Mouse (Mus musculus) right cerebral cortex, adult 18-20 months (tissue): ENCODE data around the gene Atp9a.
A peak's percentile ranks its signal among the peaks of the same experiment; 100 is the strongest.

ENCODE experiments used
- DNase-seq: peaks from one replicate; pipeline ENCODE4 v3.0.0; 2022; ENCODE audit warnings: mixed read lengths

The Atp9a gene

DNA sequence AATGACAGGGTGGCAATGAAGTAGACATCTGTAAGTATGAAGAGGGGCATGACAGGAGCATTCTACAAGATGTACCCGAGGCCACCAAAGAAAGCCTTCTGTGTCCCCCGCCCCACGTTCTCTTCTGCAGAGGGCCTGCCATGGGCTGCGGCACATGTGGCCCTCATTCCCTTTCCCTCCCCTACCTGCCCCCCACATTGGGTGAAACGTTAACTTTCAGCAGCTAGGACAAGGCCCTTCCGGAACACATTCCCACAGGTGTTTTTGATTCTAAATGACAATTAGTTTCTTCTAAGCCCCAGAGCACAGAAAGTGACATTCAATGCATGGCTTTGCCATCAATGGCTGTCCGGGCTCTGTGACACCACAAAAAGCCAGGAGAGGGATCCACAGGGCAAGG lies 107.3 kb downstream of the Atp9a start:
- no peak for DNase-seq

DNA sequence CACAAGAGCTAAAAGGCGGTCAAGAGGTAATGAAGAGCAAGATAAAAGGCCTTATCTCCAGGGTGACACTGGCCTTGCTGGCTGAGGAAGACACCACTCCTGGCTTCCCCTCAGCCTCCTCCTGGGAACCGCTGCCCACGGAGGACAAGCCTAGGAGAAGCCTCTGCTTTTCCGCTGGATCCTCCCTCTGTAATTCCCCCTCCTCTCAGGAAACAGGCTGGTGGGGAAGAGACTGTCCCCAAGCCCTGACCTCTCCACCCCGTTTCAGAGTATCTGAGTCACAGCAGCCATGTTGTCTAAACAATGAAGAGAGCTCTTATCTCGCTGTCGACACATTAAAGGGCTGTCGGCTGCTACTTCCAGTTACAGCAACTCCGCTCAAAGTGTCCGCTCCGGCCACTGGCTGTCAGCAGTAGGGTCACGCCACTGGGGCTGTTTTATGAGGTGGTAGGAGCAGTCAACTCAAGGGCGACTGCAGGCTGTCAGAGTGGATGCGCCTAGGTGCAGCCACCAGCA lies 108.8 kb downstream of the Atp9a start:
- no peak for DNase-seq

DNA sequence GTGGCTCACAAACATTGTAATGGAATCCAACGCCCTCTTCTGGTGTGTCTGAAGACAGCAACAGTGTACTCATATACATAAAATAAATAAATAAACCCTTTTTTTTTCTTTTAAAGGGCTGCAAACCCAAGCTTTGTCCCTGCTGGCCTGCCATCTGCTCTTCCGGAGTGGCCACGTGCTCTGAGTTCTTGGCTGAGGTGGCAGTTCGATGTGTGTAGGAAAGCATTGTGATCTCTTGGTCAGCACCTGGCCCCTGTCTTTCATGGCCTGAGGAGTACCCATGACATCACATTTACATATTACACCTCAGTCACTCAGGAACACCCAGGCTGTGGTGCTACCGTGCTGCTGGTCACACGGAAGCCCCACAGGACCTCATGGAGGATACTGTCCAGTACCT lies 109.7 kb downstream of the Atp9a start:
- DNase-seq: no peak

DNA sequence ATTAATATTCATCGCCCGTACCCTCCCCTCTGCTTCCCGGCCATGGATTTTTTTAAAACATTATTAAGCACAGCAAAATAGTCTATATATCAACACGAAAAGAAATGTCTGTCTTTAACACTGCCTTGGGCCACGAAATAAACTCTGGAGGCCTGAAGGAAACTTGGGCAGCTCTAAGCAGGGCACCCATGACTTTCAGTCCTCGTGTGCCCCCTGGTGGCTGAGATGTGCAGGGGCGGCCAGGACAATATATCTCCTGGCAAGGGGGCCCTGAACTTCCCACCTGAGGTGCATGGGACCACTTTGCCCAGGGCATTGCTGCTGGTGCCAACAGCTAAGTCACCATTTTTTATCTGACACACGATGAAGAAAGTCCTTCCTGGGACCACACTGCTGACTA lies 113.4 kb downstream of the Atp9a start:
- peak; percentile 67 for DNase-seq

DNA sequence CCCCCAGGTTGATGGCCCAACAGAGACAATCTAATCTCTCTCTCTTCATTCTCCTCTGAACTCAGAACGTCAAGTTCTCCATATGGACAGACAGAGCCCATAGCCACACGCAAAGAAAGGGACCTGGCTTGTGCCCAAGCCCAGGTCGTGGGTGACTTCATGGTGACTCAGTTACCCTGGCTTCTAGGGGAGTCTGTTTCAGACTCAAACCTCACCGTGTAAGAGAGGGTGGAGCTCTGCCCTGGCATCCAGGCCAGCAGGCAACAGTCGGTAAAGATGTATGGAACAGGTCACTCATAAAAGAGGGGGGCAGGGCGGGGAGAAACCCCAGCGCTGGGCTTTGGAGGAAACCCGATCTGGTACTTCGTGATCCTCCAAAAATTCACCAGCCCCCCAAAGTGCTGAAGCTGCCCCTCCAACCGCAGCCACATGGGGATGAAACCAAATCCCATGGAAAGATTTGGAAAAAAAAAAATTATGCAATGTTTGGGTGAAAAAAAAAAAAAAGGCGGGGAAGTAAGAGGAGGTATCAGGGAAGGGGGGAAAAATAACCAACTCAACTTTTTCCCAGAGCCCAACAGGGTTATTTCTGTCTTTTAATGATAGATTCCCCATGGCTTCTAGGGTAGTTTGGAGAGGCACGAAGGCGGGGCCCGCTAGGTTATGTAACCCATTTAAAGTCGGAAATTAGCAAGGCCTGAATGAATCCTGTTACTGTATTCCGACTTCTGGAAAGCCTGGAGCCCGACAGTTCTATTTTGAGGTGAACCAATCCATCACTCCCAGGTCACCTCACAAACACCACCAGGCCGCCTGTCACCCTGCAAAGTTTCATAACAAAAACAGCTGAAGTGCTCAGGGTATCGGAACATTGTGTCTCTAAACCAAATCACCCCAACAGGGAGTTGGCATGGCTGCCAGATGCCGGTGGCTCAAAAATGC lies 114.1 kb downstream of the Atp9a start:
- DNase-seq: no peak

DNA sequence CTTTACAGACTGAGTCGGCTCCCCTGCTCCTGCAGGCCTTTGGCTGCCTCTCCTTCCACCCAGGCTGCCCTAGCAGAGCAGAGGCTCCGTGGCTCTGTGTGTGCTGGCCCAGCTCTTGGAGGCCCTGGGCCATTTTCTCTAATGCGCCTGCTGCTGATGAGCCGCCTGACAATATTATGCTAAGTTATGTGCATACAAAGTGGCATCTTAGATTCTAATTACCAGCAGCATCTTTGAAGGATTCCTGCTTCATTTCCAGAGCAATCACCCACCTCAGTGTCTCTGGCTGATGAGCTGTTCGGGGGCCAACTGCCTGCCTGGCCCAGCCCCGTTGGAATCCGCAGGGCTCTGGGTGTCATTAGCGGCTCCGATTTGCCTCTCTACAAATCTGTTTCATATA lies 115.8 kb downstream of the Atp9a start:
- DNase-seq: no peak

DNA sequence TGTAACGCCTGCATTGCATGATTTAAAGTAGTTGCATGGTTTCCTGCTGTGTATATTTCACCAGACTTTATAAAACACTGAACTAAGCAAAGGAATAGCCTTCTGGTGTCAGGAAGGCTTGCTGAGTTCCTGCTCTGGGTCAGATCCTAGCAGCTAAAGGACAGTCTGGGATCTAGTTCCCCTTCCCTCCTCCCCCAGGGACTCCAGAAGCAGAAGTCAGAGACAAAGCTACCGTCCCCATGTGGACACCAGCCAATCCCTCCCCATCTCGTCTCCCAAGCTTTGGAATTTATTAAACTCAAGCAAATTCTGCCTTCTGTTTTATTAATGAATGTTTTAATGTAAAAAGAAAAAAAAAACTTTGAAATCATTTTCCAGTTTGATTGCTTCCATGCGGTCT lies 117.1 kb downstream of the Atp9a start:
- DNase-seq: no peak

DNA sequence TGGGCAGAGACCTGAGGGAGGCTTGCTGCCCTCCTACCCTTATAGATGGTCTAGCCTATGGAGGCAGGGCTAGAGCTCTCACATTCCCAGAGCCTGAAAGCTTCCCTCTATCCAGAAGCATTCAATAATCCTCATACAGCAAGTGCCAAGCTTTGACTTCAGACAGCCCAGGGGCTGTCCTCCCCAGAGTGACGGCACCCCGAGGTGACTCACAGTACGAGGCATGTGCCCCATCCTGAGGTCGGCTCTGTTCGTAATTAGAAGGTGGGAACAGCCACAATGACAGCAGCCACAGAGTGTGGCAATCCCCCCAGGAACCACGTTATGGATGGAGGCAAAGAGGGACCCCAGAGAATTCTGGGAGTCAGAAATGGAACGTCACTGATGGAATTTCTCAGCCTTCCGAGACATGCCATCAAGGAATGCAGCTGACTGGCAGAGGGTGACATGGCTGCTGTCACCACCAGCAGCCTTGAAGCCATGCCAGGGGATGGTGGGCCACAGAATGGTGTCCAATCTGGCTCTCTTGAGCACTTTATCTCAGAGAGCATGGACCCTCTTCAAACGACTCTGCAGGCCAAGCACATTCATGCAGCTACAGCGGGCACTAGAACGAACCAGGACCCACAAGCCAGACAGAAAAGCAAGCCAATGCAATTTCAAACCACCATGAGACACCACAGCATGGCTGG lies 121.0 kb downstream of the Atp9a start:
- no peak for DNase-seq

DNA sequence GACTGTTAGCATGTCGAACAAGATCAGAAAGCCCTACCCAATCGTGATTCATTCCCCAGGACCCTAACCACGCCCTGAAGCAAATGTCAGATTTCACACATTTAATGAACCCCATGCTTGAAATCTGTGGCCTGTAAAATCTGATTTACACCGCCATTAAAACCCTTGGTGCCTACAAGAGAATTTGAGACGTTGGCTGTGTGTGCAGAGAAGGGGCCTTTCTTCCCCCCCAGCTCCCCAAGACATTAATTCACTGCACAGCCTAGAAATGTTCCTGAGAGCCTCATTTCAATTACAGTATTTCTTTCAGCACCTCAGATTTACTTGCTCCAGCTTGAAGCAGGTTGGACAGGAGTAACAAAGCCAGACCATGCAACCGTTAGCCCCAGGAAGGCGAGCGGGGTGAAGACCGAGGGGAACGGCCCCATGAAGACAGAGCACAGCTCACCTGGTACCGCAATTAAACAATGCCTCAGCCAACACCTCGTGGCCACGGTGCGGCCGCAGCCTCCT lies 123.9 kb downstream of the Atp9a start:
- DNase-seq: no peak

DNA sequence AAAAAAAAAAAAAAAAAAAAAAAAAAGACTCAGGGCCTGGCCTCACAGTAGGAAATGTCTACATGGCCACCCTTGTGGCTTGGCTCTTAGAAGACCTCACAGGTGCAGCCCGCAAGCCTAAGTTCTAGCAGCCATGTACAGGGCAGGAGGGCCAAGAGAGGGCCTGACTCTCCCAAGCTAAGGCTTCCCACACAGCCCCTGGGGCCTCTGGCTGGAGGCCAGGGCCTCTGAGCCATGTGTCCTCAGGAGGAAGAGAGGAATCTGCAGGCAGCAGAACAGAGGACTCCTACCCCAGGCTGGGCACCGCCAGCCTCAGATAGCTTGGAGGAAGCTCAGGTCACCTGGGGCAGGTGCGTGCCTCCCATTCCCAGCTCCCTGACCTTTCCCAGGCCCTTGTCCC lies 127.0 kb downstream of the Atp9a start:
- no peak for DNase-seq

DNA sequence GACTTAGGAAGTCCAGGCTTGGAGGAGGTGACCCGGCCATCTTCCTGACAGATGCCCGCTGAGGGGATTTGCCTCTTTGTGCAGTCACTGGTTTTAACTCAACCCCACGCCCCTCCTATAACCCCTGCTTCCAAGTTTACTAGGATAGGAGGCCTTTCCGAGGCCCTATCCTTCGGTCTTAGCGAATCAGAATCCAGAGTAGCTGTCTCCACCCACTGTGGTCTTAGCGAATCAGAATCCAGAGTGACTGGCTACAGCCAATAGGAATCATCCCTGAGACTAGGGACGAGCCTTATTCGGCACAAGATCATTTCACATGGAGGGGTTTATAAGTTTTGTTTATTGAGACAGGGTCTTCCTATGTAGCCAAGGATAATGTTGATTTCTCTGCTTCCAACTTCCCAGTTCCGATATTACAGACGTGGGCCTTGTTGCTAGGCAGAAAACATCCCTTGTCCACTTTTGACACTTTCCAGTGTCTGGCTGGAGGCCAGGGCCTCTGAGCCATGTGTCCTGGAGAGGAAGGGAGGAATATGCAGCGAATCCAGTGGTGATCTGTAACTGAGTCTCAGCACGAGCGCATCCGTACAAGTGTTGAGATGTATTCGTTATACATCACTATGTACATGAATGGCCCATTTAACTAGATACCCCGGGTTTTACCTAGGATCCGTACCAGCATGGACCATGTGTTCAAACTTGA lies 127.9 kb downstream of the Atp9a start:
- no peak for DNase-seq

DNA sequence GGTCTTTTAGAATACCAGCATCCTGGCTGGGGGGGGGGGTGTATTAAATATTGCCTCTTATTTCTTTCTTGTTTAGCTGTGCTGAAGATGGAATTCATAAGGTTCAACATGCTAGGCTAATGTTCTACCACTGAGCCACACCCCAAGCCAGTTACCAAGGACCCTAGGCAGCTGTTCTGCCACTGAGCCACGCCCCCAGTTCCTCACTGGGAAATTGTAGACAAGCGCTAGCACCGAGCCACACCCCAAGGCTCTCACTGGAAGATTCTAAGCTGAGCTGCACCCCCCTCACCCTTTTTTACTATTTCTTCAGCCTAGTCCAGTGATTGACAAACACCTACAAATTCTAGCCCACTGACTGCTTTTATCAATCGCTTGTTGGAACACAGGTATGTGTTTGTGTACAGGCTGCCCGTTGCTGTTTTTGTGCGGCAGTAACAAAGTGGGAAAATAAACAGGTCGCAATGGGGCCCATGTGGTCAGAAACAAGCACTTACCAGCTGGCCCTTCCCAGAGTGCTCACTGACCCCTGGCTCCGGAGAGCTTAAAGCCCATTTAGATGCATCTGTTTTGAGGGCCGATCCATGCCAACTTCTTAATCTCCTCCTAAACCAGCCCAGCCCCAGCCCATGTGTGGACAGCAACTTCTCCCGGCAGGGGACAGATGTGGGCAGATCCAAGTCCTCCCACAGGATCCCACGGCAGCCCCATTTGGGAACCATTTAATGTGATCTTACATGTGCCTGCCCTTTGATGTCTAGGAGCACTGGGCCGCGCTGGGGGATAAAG lies 128.9 kb downstream of the Atp9a start:
- no peak for DNase-seq

DNA sequence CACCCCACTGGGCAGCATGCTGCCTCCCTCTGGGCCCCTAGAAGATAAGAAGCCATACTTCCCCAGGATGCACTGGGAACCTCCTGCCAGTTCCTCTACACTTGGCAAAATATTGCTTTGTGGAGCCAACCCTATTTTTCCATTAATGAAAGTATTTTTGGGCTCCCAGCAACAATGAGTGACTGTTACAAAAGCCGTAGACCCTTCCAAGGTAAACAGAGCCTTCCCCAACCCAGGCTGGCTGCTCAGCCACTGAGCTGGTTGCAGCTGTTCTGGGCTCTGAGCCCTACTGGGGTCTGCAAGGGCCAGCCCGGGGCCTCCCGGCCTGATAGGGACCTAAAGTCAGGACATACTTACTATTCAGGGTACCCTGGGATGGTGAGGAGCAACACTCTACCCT lies 131.3 kb downstream of the Atp9a start:
- no peak for DNase-seq

DNA sequence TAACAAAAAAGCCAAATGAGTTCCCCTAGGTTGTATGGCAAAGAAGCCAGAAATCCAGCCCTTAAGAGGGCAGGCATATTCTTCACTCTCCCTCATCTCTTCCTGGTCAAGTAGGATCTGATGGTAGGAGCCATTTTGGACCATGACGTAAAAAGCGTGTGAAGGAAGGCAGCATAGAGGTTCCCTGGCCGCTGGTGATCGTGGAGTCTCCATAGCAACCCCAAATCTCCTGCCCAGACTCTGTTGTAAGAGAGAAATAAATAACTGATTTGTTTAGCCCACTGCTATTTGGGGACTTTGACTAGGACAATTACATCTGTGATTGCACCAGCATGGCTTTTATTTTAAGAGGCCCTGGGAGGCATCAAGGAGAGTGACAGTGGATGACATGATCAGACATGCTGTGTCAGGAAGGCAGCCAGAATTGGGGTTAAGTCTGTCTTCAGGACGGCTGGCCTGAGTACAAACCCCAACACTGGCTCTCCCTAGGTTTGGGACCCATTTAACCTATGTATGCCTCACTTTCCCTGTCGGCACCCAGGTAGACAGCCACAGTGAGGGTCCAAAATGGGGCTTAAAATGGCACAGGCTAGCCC lies 132.5 kb downstream of the Atp9a start:
- DNase-seq: no peak

DNA sequence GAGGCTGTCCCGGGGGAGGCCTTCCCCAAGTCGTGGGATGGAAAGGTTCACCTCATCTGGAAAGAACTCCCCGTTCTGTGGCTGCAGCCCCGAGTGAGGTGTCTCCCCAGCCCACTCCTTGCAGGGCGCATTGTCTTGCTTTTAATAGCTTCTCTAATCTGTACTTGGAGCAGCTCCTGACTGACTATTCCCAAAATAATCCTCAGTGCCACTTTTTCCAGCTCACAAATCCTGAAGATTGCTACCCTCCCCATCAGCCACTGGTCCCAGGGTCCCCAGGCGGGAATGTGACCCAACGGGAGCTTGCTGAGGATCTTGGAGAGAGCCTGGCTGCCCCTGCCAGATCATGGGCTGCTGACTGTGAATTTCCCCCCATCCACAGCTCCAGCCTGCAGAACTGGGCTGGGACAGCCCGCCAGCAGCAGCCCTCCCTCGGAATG lies 134.1 kb downstream of the Atp9a start:
- no peak for DNase-seq

DNA sequence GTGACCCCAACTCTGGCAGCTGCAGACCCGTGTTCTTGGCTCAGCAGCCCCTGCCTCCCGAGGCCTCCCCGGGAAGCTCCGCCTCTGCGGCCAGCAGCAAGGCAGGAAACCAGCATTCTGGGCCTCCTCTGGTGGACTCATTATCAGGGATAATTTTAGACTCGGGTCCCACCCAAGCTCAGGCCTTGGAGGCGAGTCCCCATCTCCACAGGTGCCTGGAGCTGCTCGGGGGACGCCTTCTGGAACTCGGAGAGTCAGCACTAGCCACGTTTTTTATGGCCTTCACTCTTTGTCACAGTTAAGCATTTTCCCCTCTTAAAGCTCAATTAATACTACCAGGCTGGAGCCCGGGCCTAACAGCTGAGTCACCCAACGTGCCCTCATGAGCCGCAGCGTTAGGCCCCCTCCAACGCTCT lies 137.5 kb downstream of the Atp9a start:
- DNase-seq: no peak

DNA sequence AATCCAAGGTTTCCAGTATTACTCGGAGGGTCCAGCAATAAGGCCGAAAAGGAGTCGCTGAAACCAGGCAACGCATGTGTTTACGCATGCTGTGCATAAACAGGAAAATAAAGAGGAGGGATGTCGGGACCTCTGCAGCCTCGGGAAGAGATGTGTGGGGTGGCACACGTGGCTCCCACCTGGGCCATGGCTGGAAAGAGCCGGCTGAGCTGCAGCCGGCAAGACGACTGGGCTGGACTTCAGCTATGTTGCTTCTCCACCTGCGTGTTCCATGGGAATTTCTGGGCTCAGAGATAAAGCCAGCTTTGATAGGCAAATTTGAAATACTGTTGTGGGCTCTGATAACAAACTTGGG lies 139.8 kb downstream of the Atp9a start:
- DNase-seq: no peak

DNA sequence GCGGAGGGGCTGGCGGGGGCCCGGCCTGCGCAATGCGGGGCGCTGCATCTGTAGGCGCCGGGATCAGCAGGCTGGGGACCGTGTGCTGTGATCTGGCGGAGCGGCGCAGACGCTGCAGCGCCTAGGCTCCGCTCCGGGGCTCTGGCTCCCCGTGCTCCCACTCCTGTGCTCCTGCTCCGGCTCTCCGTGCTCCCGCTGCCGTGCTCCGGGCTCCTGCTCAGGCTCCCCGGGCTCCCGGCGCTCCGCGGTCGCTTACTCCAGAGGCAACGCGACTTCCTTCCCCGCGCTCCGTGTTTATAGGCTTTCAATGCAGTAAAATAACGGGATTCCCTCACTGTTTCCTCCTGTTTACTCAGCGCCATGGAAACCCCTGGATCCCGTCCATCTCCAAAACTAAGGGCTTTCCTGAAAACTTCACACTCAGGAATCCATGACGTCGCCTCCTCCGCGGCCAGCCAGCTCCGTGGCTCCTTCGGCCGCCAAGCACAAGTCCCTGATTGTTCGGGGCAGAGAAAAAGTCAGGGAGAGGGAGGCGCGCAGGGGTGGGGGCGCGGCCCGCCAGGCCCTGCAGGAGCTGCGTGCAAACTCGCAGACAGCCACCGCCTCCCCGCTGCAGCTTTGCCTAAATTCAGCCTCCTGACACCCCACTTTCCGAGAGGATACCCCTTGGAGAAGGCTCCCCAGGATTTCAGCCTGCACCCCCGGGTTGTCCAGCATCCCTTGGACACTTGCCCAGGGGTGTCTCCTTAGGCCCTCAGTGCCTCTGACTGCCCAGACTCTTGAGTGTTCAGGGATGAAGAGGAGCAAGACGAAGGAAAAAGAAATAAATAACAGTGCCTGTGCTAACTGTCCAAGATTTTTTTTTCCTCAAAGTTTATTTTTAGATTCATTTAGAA lies 140.5 kb downstream of the Atp9a start, which contains the start of gene Nfatc2:
Nfatc2 (minus strand) TSS at position 167 of the 896 bp plus-strand sequence.
- peak; percentile 76 for DNase-seq

DNA sequence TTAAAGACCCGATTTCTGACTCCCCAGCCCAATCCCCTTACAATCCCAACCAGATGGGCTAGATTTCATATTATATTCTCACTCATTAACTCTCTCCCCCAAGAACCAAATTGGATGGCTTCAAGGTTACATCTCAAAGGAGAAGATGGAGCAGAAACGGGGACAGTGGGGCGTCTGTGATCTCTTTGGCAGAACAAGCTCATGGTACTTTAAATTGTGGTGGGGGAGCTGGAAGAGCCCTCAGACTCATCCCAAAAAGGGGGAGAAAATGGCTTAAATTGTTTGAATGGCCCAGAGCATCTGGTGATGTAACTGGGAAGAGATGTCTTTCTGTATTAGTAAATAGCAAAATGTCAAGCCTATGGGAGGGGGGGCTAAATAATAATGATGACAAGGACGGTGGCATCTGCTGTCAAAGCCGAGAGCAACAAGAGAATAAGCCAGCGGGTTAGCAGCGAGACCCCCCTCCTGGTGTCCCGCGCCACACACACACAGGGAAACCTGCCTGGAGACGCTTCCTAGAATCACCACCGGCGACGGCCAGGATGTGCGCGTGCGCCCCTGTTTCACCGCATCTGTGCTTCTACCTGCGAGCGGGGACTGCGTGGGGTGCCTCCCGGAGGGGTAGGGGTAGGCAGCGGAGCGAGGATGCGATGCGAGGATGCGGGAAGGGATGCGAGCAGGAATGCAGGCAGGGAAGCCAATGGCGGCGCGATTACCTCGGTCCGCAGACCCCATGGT lies 141.3 kb downstream of the Atp9a start:
- DNase-seq: peak; percentile 57

DNA sequence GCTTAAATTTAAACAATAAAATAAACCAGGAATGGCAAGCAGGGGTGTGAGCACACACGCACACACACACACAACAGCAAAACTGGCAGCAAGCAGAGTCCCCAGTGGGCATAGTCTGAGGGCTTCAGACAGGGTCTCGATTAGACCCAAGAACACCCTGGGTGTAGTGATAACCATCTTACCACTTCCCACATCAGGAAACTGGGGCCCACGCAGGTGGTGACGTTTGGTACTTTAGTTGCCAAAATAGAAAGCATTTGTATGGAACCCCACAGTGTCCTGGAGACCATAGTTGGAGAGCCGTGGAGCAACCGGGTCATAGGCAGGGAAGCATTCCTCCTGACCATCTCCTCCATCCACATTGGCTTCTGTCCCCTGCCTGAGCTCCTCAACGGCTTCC lies 146.5 kb downstream of the Atp9a start:
- no peak for DNase-seq
